Mouse (Mus musculus) lung, adult 18-20 months (tissue): ENCODE data around the gene Grm4.

Experiments used
- DNase-seq, 2 experiments: peaks; one replicate each; pipeline ENCODE4 v3.0.0; 2022; ENCODE audit warnings: mixed read lengths in 2 of 2

Grm4 gene

GRCm38 (mm10) chr17:27551393-27551940, 30.3 kb upstream of the Grm4 start:
- DNase-seq = no peak

GRCm38 (mm10) chr17:27549234-27549633, 28.0 kb upstream of the Grm4 start:
- DNase-seq = no peak

- peak in 1 of 2 experiments; percentile 30 for DNase-seq
Observed at GRCm38 (mm10) chr17:27547253-27547868, 26.2 kb upstream of the Grm4 start.

- no peak for DNase-seq
Observed at GRCm38 (mm10) chr17:27546574-27547085, 25.4 kb upstream of the Grm4 start.

- DNase-seq = no peak
Observed at GRCm38 (mm10) chr17:27545991-27546390, 24.8 kb upstream of the Grm4 start.

- no peak for DNase-seq
Observed at GRCm38 (mm10) chr17:27544551-27544950, 23.3 kb upstream of the Grm4 start.

- no peak for DNase-seq
Observed at GRCm38 (mm10) chr17:27541984-27542383, 20.8 kb upstream of the Grm4 start.

- DNase-seq = no peak
Observed at GRCm38 (mm10) chr17:27541261-27541660, 20.1 kb upstream of the Grm4 start.

GRCm38 (mm10) chr17:27534718-27535117, 13.5 kb upstream of the Grm4 start:
- peak; percentile 78 to 84 for DNase-seq

GRCm38 (mm10) chr17:27533354-27533753, 12.2 kb upstream of the Grm4 start:
- DNase-seq = no peak

GRCm38 (mm10) chr17:27532095-27532494, 10.9 kb upstream of the Grm4 start:
- DNase-seq = no peak

GRCm38 (mm10) chr17:27528767-27529166, 7.6 kb upstream of the Grm4 start:
- DNase-seq = no peak

- DNase-seq = no peak
Observed at GRCm38 (mm10) chr17:27528030-27528429, 6.8 kb upstream of the Grm4 start.

GRCm38 (mm10) chr17:27527188-27527587, 6.0 kb upstream of the Grm4 start:
- DNase-seq = no peak

- no peak for DNase-seq
Observed at GRCm38 (mm10) chr17:27523121-27523520, 1.9 kb upstream of the Grm4 start.

- DNase-seq = peak in 1 of 2 experiments; percentile 12
Observed at GRCm38 (mm10) chr17:27520557-27520956, 646 bp downstream of the Grm4 start.

GRCm38 (mm10) chr17:27518700-27519595, 2.3 kb downstream of the Grm4 start:
- no peak for DNase-seq

- no peak for DNase-seq
Observed at GRCm38 (mm10) chr17:27518296-27518695, 2.9 kb downstream of the Grm4 start.

GRCm38 (mm10) chr17:27513916-27514762, 7.1 kb downstream of the Grm4 start:
- no peak for DNase-seq

- DNase-seq = no peak
Observed at GRCm38 (mm10) chr17:27513279-27513915, 7.8 kb downstream of the Grm4 start.

GRCm38 (mm10) chr17:27512619-27513161, 8.5 kb downstream of the Grm4 start:
- no peak for DNase-seq
